Mouse (Mus musculus): ENCODE measurements around the gene Zkscan17. TPM values are rescaled to one million over a fixed set of nuclear protein-coding genes. Genes with fewer than 3 reads are reported as not detected.

The Zkscan17 gene
- polyA plus RNA-seq, 1 experiment from 2014 or later: 11.6 TPM

DNA sequence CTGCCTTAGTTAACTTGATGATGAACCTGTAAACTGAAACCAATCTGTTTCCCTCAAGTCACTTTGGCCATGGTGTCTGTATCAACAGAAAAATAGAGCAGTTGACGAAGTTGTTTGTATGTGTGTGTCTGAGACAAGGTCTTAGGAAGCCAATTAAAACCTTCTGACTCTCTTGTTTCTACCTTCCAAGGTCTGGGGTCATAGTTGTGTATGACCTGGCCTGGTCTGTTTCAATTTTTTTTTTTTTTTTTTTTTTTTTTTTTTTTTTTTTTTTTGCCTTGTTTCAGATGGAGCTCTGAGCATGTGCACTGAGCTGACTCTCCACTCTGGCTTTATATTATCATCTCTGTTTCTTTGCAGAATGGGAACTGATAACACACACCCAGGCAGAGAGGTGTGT, 9.1 kb downstream of the Zkscan17 start:
- Histone ChIP-seq H3K27me3 (no peaks in the 10 kb centered on the region), H3K4me3 (no peak overlapping the region), H3K27ac (no peak overlapping the region), H3K9me3 (replicated peaks) (no peaks in the 10 kb centered on the region), H3K4me2 (no peak overlapping the region), H3K9ac (no peak overlapping the region), H3K36me3 (no peaks in the 10 kb centered on the region), H3K4me1 (replicated peaks) (peaks cover 11% of the 10 kb centered on the region)
- no peak for ATAC-seq (replicated peaks; ENCODE audit: insufficient number of reproducible peaks, insufficient read depth, low FRiP score, low read depth)
- 85% methylated on average over 1 of the region's 1 CpGs for WGBS

DNA sequence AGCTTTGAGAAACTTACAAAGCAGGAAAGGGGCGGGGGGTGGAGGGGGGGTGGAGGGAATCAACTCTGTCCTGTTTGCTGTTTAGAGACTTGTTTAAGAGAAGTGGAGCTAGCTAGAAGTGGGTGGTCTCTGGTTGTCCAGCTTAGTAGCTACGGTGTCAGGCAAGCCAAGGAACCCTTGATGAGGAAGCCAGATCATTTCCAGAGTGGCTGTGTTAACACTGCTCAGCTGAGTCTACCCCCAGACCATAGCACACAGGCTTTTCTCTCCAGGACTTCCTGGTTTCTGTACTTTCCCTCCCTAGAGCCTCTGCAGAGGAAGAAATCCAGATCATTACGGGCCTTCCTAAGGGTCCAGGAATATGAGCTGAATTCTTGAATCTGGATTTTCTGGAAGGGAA, 11.8 kb downstream of the Zkscan17 start:
- Histone ChIP-seq H3K27ac (peak overlapping the region; percentile 61), H3K9me3 (replicated peaks) (no peaks in the 10 kb centered on the region), H3K4me1 (replicated peaks) (peaks cover 8% of the 10 kb centered on the region), H3K9ac (no peak overlapping the region), H3K27me3 (no peaks in the 10 kb centered on the region), H3K4me3 (no peak overlapping the region), H3K36me3 (peaks cover 11% of the 10 kb centered on the region), H3K4me2 (no peak overlapping the region)
- WGBS: 50% methylated on average over 3 of the region's 3 CpGs
- ATAC-seq (replicated peaks; ENCODE audit: insufficient number of reproducible peaks, insufficient read depth, low FRiP score, low read depth): no peak

DNA sequence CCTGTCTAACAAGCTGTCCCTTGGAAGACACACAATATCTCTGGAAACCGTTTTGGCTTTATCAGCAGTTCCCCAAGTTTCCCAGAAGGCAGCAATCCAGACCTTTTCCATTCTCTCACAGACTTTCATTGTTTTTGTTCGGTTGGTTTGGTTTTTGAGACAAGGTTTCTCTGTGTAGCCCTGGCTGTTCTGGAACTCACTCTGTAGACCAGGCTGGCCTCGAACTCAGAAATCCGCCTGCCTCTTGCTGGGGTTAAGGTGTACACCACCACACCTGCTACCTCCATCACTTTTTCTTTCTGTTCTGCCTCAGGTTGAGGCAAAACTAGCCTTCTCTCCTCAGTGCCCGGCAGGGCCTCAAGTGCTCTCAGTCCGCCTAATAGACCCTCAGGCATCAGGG, 12.2 kb downstream of the Zkscan17 start:
- no peak overlapping the region for H3K4me3 ChIP-seq
- no peak for ATAC-seq (replicated peaks; ENCODE audit: insufficient number of reproducible peaks, insufficient read depth, low FRiP score, low read depth)
- peak overlapping the region; percentile 61 for H3K27ac ChIP-seq
- no peaks in the 10 kb centered on the region for H3K27me3 ChIP-seq
- no peak overlapping the region for H3K9ac ChIP-seq
- H3K36me3 ChIP-seq: peaks cover 11% of the 10 kb centered on the region
- no peaks in the 10 kb centered on the region for H3K9me3 ChIP-seq (replicated peaks)
- 59% methylated on average over 6 of the region's 6 CpGs for WGBS
- H3K4me2 ChIP-seq: no peak overlapping the region
- H3K4me1 ChIP-seq (replicated peaks): peaks cover 5% of the 10 kb centered on the region

DNA sequence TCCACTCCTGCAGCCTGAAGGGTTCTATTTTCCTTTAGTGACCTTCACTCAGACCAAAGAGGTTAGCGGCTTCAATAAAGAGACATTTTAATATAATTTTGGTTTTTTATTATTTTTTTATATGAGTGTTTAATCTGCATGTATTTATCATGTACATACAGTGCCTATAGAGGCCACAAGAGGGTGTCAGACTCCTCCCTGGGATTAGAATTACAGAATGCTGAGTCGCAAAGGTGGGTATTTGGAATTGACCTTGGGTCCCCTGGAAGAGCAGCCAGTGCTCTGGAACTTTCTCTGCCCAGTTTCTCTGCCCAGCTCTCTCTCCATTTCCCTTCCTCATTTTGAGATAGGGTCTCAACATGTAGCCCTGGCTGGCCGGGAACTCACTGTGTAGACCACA, 13.0 kb downstream of the Zkscan17 start:
- Histone ChIP-seq H3K36me3 (peaks cover 11% of the 10 kb centered on the region), H3K9ac (no peak overlapping the region), H3K4me1 (replicated peaks) (peaks cover 5% of the 10 kb centered on the region), H3K9me3 (replicated peaks) (no peaks in the 10 kb centered on the region), H3K27ac (peak overlapping the region; percentile 61; the same call in 1 of the 2 replicates), H3K4me2 (no peak overlapping the region), H3K4me3 (no peak overlapping the region), H3K27me3 (no peaks in the 10 kb centered on the region)
- WGBS: 73% methylated on average over 3 of the region's 3 CpGs
- no peak for ATAC-seq (replicated peaks; ENCODE audit: insufficient number of reproducible peaks, insufficient read depth, low FRiP score, low read depth)

DNA sequence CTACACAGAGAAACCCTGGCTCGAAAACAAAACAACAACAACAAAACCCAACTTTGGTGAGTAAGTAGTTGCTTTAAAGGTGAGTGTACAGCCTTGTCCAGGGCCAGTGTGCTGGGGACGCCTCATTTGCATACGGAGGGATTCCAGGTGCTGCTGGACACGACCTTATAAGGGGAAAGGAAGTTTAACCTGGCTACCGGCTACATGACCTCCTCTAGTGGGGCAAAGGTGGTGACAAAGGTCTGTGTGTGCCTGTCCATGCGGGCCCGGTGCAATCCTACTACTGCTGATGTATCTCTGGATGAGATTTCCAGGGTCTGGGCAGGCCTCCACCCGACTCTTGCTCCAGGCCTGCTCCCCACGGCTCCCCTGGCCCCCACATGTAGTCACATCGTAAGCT, 13.8 kb downstream of the Zkscan17 start:
- ATAC-seq (replicated peaks; ENCODE audit: insufficient number of reproducible peaks, insufficient read depth, low FRiP score, low read depth): no peak
- Histone ChIP-seq H3K27ac (no peak overlapping the region), H3K9ac (no peak overlapping the region), H3K36me3 (peaks cover 11% of the 10 kb centered on the region), H3K9me3 (replicated peaks) (no peaks in the 10 kb centered on the region), H3K4me2 (no peak overlapping the region), H3K4me1 (replicated peaks) (peaks cover 3% of the 10 kb centered on the region; the same call in 1 of the 2 replicates), H3K4me3 (no peak overlapping the region), H3K27me3 (no peaks in the 10 kb centered on the region)
- WGBS: 83% methylated on average over 10 of the region's 10 CpGs

DNA sequence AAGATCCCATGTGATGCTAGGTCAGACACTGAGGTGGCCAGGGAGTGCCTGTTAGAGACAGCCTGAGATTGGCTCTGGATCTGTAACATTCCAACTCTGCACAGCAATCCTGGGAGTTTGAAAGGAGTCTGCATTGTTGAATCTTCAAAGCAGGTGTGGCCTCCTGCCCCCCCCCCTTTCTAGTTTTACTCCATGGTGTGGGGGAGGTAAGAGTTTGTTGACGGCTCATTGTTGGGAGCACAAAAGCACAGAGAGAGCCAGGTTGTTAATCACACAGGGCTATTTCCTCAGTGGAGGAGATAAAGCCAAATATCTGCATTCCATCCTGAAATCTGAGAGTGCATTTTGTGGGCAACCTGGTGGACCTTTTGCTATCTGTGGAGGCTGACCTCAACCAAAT, 15.0 kb downstream of the Zkscan17 start:
- no peak for ATAC-seq (replicated peaks; ENCODE audit: insufficient number of reproducible peaks, insufficient read depth, low FRiP score, low read depth)

DNA sequence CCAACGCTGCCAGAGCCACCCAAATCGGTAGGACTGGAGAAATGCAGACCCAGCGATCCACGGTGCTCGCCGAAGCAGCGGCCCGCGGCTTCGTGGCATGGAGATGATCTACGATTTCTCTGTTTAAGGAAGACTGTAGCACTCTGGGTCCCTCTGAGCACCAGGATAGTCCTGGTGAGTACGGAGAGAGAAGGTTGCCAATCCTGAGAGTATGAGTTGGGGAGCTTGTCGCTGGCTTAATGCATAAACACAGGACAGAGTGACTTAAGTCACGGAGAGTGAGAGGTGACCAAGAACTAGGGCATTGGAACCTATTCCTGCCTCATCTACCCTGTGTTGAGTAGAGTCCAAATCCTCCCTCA, 19.9 kb downstream of the Zkscan17 start:
- H3K4me2 ChIP-seq: peak overlapping the region; percentile 84
- 1% methylated on average over 14 of the region's 14 CpGs for WGBS
- peak overlapping the region; percentile 97 for H3K27ac ChIP-seq
- H3K9ac ChIP-seq: peak overlapping the region; percentile 90
- ATAC-seq (replicated peaks; ENCODE audit: insufficient number of reproducible peaks, insufficient read depth, low FRiP score, low read depth): peak; percentile 12; the same call in 1 of the 2 replicates
- H3K4me3 ChIP-seq: peak overlapping the region; percentile 89
- H3K4me1 ChIP-seq (replicated peaks): peaks cover 19% of the 10 kb centered on the region
- peaks cover 38% of the 10 kb centered on the region for H3K36me3 ChIP-seq
- H3K27me3 ChIP-seq: no peaks in the 10 kb centered on the region
- H3K9me3 ChIP-seq (replicated peaks): no peaks in the 10 kb centered on the region

More for the DNA sequence above, 15.0 kb downstream of the Zkscan17 start:
- H3K9me3 ChIP-seq (replicated peaks): no peaks in the 10 kb centered on the region
- no peak overlapping the region for H3K27ac ChIP-seq
- 58% methylated on average over 1 of the region's 1 CpGs for WGBS
- no peaks in the 10 kb centered on the region for H3K27me3 ChIP-seq
- no peak overlapping the region for H3K4me3 ChIP-seq
- H3K9ac ChIP-seq: no peak overlapping the region
- peaks cover 12% of the 10 kb centered on the region for H3K4me1 ChIP-seq (replicated peaks)
- H3K4me2 ChIP-seq: no peak overlapping the region
- peaks cover 11% of the 10 kb centered on the region for H3K36me3 ChIP-seq

DNA sequence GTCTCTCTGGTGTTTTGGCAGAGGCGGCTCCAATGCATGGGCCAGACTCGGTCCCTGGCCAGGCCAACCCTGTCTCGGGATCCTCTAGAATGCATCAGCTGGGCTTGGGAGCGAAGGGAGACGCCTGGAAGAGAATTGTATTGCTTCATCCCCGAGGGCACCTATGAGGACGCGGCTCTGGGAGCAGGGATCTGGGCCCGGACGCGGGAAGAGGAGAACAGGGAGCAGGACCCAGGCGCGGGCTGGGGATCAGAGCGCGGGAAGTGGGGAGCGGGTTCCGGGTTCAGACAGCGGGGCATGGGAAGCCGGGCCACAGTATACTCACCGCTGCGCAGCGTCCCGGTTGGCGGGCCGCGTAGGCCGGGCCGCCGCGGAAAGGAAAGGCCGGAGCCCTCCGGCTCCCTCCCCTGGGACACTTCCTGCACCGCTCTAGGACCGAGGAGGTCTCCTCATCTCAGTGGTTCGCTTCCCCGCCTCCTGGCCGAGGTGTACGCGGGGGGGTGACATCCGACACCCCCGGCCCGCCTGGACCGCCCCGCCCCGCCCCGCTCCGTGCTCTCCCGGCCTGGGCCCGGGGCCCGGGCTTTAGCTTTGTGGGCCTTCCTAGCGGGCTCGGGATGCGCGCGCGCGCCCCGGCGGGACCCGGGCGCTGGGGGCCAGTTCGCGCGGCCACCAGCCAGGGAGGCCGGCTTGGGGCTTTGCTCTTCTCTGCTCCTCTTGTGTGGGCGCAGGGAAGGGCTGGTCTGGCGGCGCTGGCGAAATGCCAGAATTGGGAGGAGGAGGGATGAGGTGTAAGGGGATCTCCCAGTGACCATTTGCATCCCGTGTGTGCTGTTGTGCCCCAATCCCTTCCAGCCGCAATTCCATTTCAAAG, 20.5 kb downstream of the Zkscan17 start:
- Histone ChIP-seq H3K4me2 (peak overlapping the region; percentile 84), H3K4me3 (peak overlapping the region; percentile 89), H3K9ac (peak overlapping the region; percentile 90), H3K27me3 (no peaks in the 10 kb centered on the region), H3K4me1 (replicated peaks) (peaks cover 19% of the 10 kb centered on the region), H3K36me3 (peaks cover 40% of the 10 kb centered on the region), H3K9me3 (replicated peaks) (no peaks in the 10 kb centered on the region), H3K27ac (peak overlapping the region; percentile 97)
- under 1% methylated on average over 61 of the region's 71 CpGs for WGBS
- peak; percentile 96 for ATAC-seq (replicated peaks; ENCODE audit: insufficient number of reproducible peaks, insufficient read depth, low FRiP score, low read depth)

DNA sequence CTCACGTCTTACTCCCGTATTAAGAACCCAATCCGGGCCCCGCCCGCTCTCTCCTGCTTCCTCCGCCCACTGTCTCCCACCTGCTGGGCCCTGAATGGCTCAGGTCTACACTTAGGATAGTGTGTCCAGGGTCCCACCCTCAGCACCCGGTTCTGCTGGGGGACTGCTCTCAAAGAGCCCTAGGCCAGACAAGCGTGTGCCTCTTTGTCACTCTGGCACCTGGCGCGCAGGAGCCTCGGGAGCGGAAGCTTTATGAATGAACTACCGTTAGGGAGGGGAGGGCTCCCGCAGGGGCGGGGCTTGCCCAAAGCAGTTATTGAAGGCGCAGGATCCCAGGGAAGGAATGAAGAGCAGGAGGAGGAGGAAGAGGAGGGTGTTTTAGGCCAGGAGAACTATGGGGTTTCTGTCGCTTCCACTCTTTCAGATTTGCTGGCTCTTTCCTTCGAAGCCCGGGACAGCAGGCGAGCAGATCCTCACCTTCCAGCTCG, 21.2 kb downstream of the Zkscan17 start:
- H3K36me3 ChIP-seq: peaks cover 41% of the 10 kb centered on the region
- peak overlapping the region; percentile 90 for H3K9ac ChIP-seq
- no peaks in the 10 kb centered on the region for H3K9me3 ChIP-seq (replicated peaks)
- WGBS: 1% methylated on average over 21 of the region's 21 CpGs
- peak overlapping the region; percentile 84 for H3K4me2 ChIP-seq
- H3K4me1 ChIP-seq (replicated peaks): peaks cover 19% of the 10 kb centered on the region
- H3K4me3 ChIP-seq: peak overlapping the region; percentile 89
- H3K27ac ChIP-seq: peak overlapping the region; percentile 97
- peak; percentile 20; the same call in 1 of the 2 replicates for ATAC-seq (replicated peaks; ENCODE audit: insufficient number of reproducible peaks, insufficient read depth, low FRiP score, low read depth)
- H3K27me3 ChIP-seq: no peaks in the 10 kb centered on the region

DNA sequence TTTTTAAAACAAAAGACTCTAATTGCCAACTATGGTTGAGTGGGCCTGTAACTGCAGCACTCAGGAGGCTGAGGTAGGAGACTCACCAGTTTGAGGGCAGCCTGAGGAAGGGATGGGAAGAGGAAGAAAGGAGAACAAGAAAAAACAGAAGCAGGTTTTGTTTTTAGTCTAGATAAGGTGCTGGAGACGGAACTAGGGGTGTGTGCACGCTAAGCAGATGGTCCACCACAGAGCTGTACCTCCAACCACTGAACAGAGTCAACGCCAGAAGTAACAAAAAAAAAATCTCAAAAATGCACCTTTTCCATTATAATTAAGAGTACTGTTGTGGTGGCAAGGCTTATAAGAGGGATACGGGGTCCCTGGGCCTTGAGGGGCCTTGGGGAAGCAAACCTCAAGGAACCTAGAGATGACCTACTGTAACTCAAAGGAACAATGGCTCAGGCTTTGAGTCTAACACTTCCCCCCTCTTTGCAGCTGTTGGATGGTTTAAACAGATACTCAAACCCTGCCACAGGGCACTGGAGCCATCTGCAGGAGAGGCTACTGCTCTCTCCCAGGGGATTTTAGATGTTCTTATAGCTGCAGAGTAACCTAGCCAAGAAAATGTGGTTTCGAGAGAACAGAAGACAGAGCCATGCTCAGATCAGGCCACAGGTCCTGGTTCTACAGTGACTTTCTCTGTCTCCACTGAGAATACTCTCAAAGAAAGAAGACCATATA, 24.4 kb downstream of the Zkscan17 start:
- H3K9me3 ChIP-seq (replicated peaks): no peaks in the 10 kb centered on the region
- ATAC-seq (replicated peaks; ENCODE audit: insufficient number of reproducible peaks, insufficient read depth, low FRiP score, low read depth): no peak
- H3K27me3 ChIP-seq: no peaks in the 10 kb centered on the region
- H3K9ac ChIP-seq: no peak overlapping the region
- H3K4me1 ChIP-seq (replicated peaks): peaks cover 13% of the 10 kb centered on the region
- H3K36me3 ChIP-seq: peaks cover 73% of the 10 kb centered on the region
- no peak overlapping the region for H3K27ac ChIP-seq
- no peak overlapping the region for H3K4me2 ChIP-seq
- WGBS: 81% methylated on average over 5 of the region's 5 CpGs
- no peak overlapping the region for H3K4me3 ChIP-seq

DNA sequence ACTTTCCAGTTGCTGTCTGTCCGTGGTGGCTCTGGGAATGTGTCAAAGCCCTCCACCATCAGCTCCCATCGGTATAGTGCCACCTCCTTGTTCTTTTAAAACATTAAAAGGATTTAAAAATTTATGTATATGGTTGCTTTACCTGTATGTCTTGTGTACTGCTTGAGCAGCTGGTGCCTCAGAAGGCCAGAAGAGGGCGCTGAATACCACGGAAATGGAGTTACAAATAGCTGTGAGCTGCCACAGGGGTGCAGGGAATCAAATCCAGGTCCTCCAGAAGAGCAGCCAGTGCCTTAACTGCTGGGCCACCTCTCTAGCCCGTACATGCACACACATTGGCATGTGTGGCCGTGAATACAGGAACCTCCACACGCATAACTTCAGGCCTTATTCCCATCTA, 28.8 kb downstream of the Zkscan17 start:
- H3K9me3 ChIP-seq (replicated peaks): no peaks in the 10 kb centered on the region
- no peak overlapping the region for H3K27ac ChIP-seq
- no peak for ATAC-seq (replicated peaks; ENCODE audit: insufficient number of reproducible peaks, insufficient read depth, low FRiP score, low read depth)
- no peaks in the 10 kb centered on the region for H3K27me3 ChIP-seq
- WGBS: 89% methylated on average over 7 of the region's 7 CpGs
- peaks cover 92% of the 10 kb centered on the region for H3K36me3 ChIP-seq
- no peak overlapping the region for H3K9ac ChIP-seq
- H3K4me2 ChIP-seq: no peak overlapping the region
- H3K4me1 ChIP-seq (replicated peaks): no peaks in the 10 kb centered on the region
- no peak overlapping the region for H3K4me3 ChIP-seq

Measured in heart, embryonic 15.5 days (tissue).